Mouse (Mus musculus): ENCODE results near the gene Resp18.

Gene Resp18

GRCm38 (mm10) chr1:75230335-75230994 lies 47.8 kb downstream of the Resp18 start:
- TF ChIP-seq GATA4 (IDR thresholded peaks at IDR 0.05; ENCODE audit: insufficient replicate concordance, low read length) = no peak

- no peak for TF ChIP-seq GATA4 (IDR thresholded peaks at IDR 0.05; ENCODE audit: insufficient replicate concordance, low read length)
Observed at GRCm38 (mm10) chr1:75229158-75229557, 49.1 kb downstream of the Resp18 start.

GRCm38 (mm10) chr1:75227653-75228052 lies 50.6 kb downstream of the Resp18 start:
- TF ChIP-seq GATA4 (IDR thresholded peaks at IDR 0.05; ENCODE audit: insufficient replicate concordance, low read length) = no peak

- TF ChIP-seq GATA4 (IDR thresholded peaks at IDR 0.05; ENCODE audit: insufficient replicate concordance, low read length) = no peak
Observed at GRCm38 (mm10) chr1:75226138-75226537, 52.1 kb downstream of the Resp18 start.

GRCm38 (mm10) chr1:75225473-75225872 lies 52.7 kb downstream of the Resp18 start:
- TF ChIP-seq GATA4 (IDR thresholded peaks at IDR 0.05; ENCODE audit: insufficient replicate concordance, low read length) = no peak

DNA sequence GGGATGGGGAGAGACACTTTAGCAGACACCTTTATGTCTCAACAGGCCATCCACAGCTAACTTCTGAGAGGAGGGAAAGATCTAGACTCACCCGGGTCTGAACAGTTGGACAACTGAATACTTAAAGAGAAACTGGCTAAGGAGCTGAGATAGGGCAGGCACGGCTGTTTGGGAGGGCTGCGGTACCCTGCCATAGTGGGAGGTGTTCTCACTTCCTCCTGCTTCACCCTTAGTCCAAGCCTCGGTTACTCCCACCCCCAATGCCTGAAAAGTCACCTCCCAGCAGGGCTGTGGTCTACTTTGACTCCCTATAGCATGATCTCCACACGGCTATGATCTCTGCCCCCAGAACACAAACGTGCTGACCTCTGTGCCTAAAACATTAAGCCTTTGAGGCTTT lies 54.7 kb downstream of the Resp18 start:
- TF ChIP-seq GATA4 (IDR thresholded peaks at IDR 0.05; ENCODE audit: insufficient replicate concordance, low read length) = no peak

DNA sequence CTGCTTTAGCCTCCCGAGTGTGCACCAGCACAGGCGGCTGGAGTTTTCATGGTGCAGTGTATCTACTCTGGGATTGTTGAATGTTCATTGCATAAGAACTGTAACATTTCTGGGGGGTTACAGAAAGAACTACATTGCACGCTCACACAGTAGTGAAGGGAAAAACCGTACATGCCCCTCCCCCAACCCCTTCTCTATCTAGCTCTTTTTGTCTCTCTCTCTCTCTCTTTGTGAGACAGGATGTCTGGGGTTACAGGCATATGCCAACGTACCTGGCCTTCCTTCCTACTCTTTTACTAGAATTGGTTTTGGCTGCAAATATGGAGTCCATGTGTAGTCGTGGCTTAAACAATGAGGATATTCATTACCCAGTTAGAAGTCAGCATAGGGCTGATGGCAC lies 55.3 kb downstream of the Resp18 start:
- no peak for TF ChIP-seq GATA4 (IDR thresholded peaks at IDR 0.05; ENCODE audit: insufficient replicate concordance, low read length)

All from liver, adult (tissue).